Mouse (Mus musculus): Measurements from ENCODE around the gene A530084C06Rik. TPM values are rescaled to one million over a fixed set of nuclear protein-coding genes. Genes with fewer than 3 reads are reported as not detected.
A peak's percentile ranks its signal among the peaks of the same experiment; 100 is the strongest.

A530084C06Rik gene
- polyA plus RNA-seq, 2 experiments: 0.06 TPM; not detected in 1

GRCm38 (mm10) chr13:31567617-31568294, 8.6 kb upstream of the A530084C06Rik start:
- DNase-seq (ENCODE audit: low read depth in 3 of 3, low spot score in 3 of 3) (no peak), ATAC-seq (ENCODE audit: insufficient read depth) (no peak)
- WGBS (ENCODE audit: insufficient replicate concordance): 50% methylated on average over 6 of the region's 6 CpGs
- no peaks in the 10 kb centered on the region for H3K36me3 ChIP-seq (replicated peaks; ENCODE audit: control insufficient read depth, insufficient read depth, low read depth)
- no peaks in the 10 kb centered on the region for H3K4me1 ChIP-seq (replicated peaks; ENCODE audit: control insufficient read depth in 2 of 2, insufficient read depth in 2 of 2, low read length in 1 of 2)
- no peak overlapping the region for H3K4me3 ChIP-seq (ENCODE audit: insufficient read depth in 1 of 2, low read depth in 2 of 2, low read length in 2 of 2)
- no peak overlapping the region for H3K4me2 ChIP-seq (ENCODE audit: low read depth)
- H3K9me3 ChIP-seq (ENCODE audit: control insufficient read depth, low read length): no peaks in the 10 kb centered on the region
- no peak for TF ChIP-seq CTCF (IDR thresholded peaks at IDR 0.05; ENCODE audit: low read depth)
- TF ChIP-seq EP300 (IDR thresholded peaks at IDR 0.05; ENCODE audit: low read depth): no peak
- H3K27me3 ChIP-seq (ENCODE audit: control insufficient read depth, insufficient read depth, low read length): no peaks in the 10 kb centered on the region; the same call in 1 of the 2 replicates
- no peak overlapping the region for H3K27ac ChIP-seq
- H3K9ac ChIP-seq (replicated peaks): no peak overlapping the region

GRCm38 (mm10) chr13:31567099-31567498, 8.0 kb upstream of the A530084C06Rik start:
- no peak for TF ChIP-seq CTCF (IDR thresholded peaks at IDR 0.05; ENCODE audit: low read depth)
- TF ChIP-seq EP300 (IDR thresholded peaks at IDR 0.05; ENCODE audit: low read depth): no peak
- DNase-seq (ENCODE audit: low read depth in 3 of 3, low spot score in 3 of 3): no peak
- no peak for ATAC-seq (ENCODE audit: insufficient read depth)

GRCm38 (mm10) chr13:31564394-31564793, 5.3 kb upstream of the A530084C06Rik start:
- H3K27me3 ChIP-seq (ENCODE audit: control insufficient read depth, insufficient read depth, low read length): peaks cover 17% of the 10 kb centered on the region
- no peak for ATAC-seq (ENCODE audit: insufficient read depth)

More at GRCm38 (mm10) chr13:31567099-31567498, 8.0 kb upstream of the A530084C06Rik start:
- Histone ChIP-seq H3K4me1 (replicated peaks; ENCODE audit: control insufficient read depth in 2 of 2, insufficient read depth in 2 of 2, low read length in 1 of 2) (no peaks in the 10 kb centered on the region), H3K27ac (no peak overlapping the region), H3K4me3 (ENCODE audit: insufficient read depth in 1 of 2, low read depth in 2 of 2, low read length in 2 of 2) (no peak overlapping the region), H3K36me3 (replicated peaks; ENCODE audit: control insufficient read depth, insufficient read depth, low read depth) (no peaks in the 10 kb centered on the region), H3K27me3 (ENCODE audit: control insufficient read depth, insufficient read depth, low read length) (no peaks in the 10 kb centered on the region; the same call in 1 of the 2 replicates), H3K9ac (replicated peaks) (no peak overlapping the region), H3K4me2 (ENCODE audit: low read depth) (no peak overlapping the region), H3K9me3 (ENCODE audit: control insufficient read depth, low read length) (no peaks in the 10 kb centered on the region)
- 59% methylated on average over 8 of the region's 8 CpGs for WGBS (ENCODE audit: insufficient replicate concordance)

GRCm38 (mm10) chr13:31559419-31560144, 449 bp upstream of the A530084C06Rik start:
- Histone ChIP-seq H3K4me3 (ENCODE audit: insufficient read depth in 1 of 2, low read depth in 2 of 2, low read length in 2 of 2) (peak overlapping the region; percentile 42 to 43), H3K9me3 (ENCODE audit: control insufficient read depth, low read length) (no peaks in the 10 kb centered on the region), H3K27me3 (ENCODE audit: control insufficient read depth, insufficient read depth, low read length) (peaks cover 54% of the 10 kb centered on the region), H3K9ac (replicated peaks) (no peak overlapping the region), H3K4me1 (replicated peaks; ENCODE audit: control insufficient read depth in 2 of 2, insufficient read depth in 2 of 2, low read length in 1 of 2) (no peaks in the 10 kb centered on the region; a peak in 1 of 4 replicates), H3K36me3 (replicated peaks; ENCODE audit: control insufficient read depth, insufficient read depth, low read depth) (no peaks in the 10 kb centered on the region), H3K4me2 (ENCODE audit: low read depth) (peak overlapping the region; percentile 64), H3K27ac (no peak overlapping the region)
- no peak for TF ChIP-seq EP300 (IDR thresholded peaks at IDR 0.05; ENCODE audit: low read depth)
- TF ChIP-seq CTCF (IDR thresholded peaks at IDR 0.05; ENCODE audit: low read depth): peak; percentile 57
- WGBS (ENCODE audit: insufficient replicate concordance): under 1% methylated on average over 89 of the region's 92 CpGs
- peak; percentile 45; the same call in 1 of the 2 replicates for ATAC-seq (ENCODE audit: insufficient read depth)
- no peak for DNase-seq (ENCODE audit: low read depth in 3 of 3, low spot score in 3 of 3)

More at GRCm38 (mm10) chr13:31564394-31564793, 5.3 kb upstream of the A530084C06Rik start:
- 33% methylated on average over 6 of the region's 6 CpGs for WGBS (ENCODE audit: insufficient replicate concordance)
- no peak overlapping the region for H3K4me2 ChIP-seq (ENCODE audit: low read depth)
- no peaks in the 10 kb centered on the region for H3K4me1 ChIP-seq (replicated peaks; ENCODE audit: control insufficient read depth in 2 of 2, insufficient read depth in 2 of 2, low read length in 1 of 2)
- H3K4me3 ChIP-seq (ENCODE audit: insufficient read depth in 1 of 2, low read depth in 2 of 2, low read length in 2 of 2): no peak overlapping the region
- TF ChIP-seq CTCF (IDR thresholded peaks at IDR 0.05; ENCODE audit: low read depth) (no peak), EP300 (IDR thresholded peaks at IDR 0.05; ENCODE audit: low read depth) (no peak)
- no peak overlapping the region for H3K9ac ChIP-seq (replicated peaks)
- no peaks in the 10 kb centered on the region for H3K9me3 ChIP-seq (ENCODE audit: control insufficient read depth, low read length)
- no peak overlapping the region for H3K27ac ChIP-seq
- DNase-seq (ENCODE audit: low read depth in 3 of 3, low spot score in 3 of 3): no peak
- no peaks in the 10 kb centered on the region for H3K36me3 ChIP-seq (replicated peaks; ENCODE audit: control insufficient read depth, insufficient read depth, low read depth)

Measured in liver, embryonic 14.5 days (tissue).